Mouse (Mus musculus): ENCODE results near the gene Ppef1. TPM values are rescaled to one million over a fixed set of nuclear protein-coding genes. Genes with fewer than 3 reads are reported as not detected.
A peak's percentile ranks its signal among the peaks of the same experiment; 100 is the strongest.
"Not testable (repeated sequence)": the region's sequence is repeated elsewhere in the genome, so short reads cannot be mapped to it uniquely, and the experiment has no call there.

Ppef1 gene
- 0.13 and 0.17 TPM in 2 replicates for polyA plus RNA-seq (2012; rRNA removed)

DNA sequence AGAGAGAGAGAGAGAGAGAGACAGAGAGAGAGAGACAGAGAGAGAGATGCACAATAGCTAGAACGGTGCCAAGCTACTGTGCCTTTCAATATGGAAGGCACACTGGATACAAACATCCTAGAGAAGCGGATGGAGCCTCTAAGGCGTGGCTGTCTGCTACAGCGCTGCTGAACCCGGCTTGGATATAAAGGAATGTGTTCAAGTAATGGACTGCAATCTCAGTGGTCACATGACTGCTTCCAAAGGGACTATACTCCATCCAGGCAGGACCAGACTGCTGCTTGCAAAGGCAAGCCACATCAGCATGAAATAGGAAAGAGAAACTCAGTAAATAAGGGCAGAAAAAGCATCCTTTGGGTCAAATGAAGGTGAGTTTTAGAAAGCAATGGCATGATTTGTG, at the start of gene Ppef1:
Ppef1 (minus strand) TSS at position 116 of the 400 bp plus-strand sequence.
- Histone ChIP-seq H3K4me3 (replicated peaks; ENCODE audit: insufficient read depth, low read depth, low read length) (no peak within 1 kb of the TSS), H3K27me3 (ENCODE audit: control insufficient read depth, insufficient read depth, low read length) (no peaks in the 10 kb centered on the region), H3K27ac (ENCODE audit: insufficient read depth, low read length) (no peak within 1 kb of the TSS), H3K4me1 (ENCODE audit: control insufficient read depth, insufficient read depth, low read length) (no peaks in the 10 kb centered on the region)
- no peak for TF ChIP-seq CTCF (IDR thresholded peaks at IDR 0.05; ENCODE audit: borderline replicate concordance, insufficient read depth, low read depth, low read length)
- TF ChIP-seq POLR2A (IDR thresholded peaks at IDR 0.05; ENCODE audit: borderline replicate concordance, insufficient read depth, low read length): no peak
- no peak for DNase-seq
- WGBS: 75% methylated on average over 5 of the region's 5 CpGs

- Histone ChIP-seq H3K4me1 (ENCODE audit: control insufficient read depth, insufficient read depth, low read length) (no peaks in the 10 kb centered on the region), H3K27ac (ENCODE audit: insufficient read depth, low read length) (no peak overlapping the region), H3K4me3 (replicated peaks; ENCODE audit: insufficient read depth, low read depth, low read length) (no peak overlapping the region), H3K27me3 (ENCODE audit: control insufficient read depth, insufficient read depth, low read length) (no peaks in the 10 kb centered on the region; the same call in 1 of the 2 replicates)
- DNase-seq: no peak
- TF ChIP-seq CTCF (IDR thresholded peaks at IDR 0.05; ENCODE audit: borderline replicate concordance, insufficient read depth, low read depth, low read length) (no peak), POLR2A (IDR thresholded peaks at IDR 0.05; ENCODE audit: borderline replicate concordance, insufficient read depth, low read length) (no peak)
- WGBS: 81% methylated on average over 5 of the region's 5 CpGs
These were observed 46.7 kb upstream of the Ppef1 start for GRCm38 (mm10) chrX:160782276-160782675.

- WGBS: 56% methylated on average over 1 of the region's 1 CpGs
- H3K27me3 ChIP-seq (ENCODE audit: control insufficient read depth, insufficient read depth, low read length): no peaks in the 10 kb centered on the region
- no peaks in the 10 kb centered on the region for H3K4me1 ChIP-seq (ENCODE audit: control insufficient read depth, insufficient read depth, low read length)
- no peak overlapping the region for H3K27ac ChIP-seq (ENCODE audit: insufficient read depth, low read length)
- H3K4me3 ChIP-seq (replicated peaks; ENCODE audit: insufficient read depth, low read depth, low read length): no peak overlapping the region
- TF ChIP-seq CTCF (IDR thresholded peaks at IDR 0.05; ENCODE audit: borderline replicate concordance, insufficient read depth, low read depth, low read length): no peak
- TF ChIP-seq POLR2A (IDR thresholded peaks at IDR 0.05; ENCODE audit: borderline replicate concordance, insufficient read depth, low read length): no peak
- no peak for DNase-seq
These were observed 37.5 kb upstream of the Ppef1 start for GRCm38 (mm10) chrX:160773033-160773432.

DNA sequence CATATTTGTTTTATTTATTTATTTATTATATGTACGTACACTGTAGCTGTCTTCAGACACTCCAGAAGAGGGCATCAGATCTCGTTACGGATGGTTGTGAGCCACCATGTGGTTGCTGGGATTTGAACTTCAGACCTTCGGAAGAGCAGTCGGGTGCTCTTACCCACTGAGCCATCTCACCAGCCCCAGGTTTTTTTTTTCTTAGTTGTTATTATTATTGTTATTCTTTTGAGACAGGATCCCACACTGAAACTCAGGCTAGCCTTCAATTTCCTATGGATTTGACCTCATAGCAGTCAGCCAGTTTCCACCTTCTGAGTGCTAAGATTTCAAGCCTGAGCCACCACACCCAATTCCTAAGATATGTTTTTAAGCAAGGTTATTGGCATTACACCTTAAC, 34.1 kb upstream of the Ppef1 start:
- not testable (repeated sequence) for H3K27ac ChIP-seq (ENCODE audit: insufficient read depth, low read length); H3K27me3 ChIP-seq (ENCODE audit: control insufficient read depth, insufficient read depth, low read length); H3K4me3 ChIP-seq (replicated peaks; ENCODE audit: insufficient read depth, low read depth, low read length); DNase-seq; H3K4me1 ChIP-seq (ENCODE audit: control insufficient read depth, insufficient read depth, low read length)
- 77% methylated on average over 5 of the region's 5 CpGs for WGBS

GRCm38 (mm10) chrX:160767713-160768112, 32.1 kb upstream of the Ppef1 start, which contains the start of gene Rs1:
Rs1 (plus strand) TSS chrX:160768013.
- Histone ChIP-seq H3K27me3 (ENCODE audit: control insufficient read depth, insufficient read depth, low read length) (no peaks in the 10 kb centered on the region), H3K4me1 (ENCODE audit: control insufficient read depth, insufficient read depth, low read length) (no peaks in the 10 kb centered on the region), H3K4me3 (replicated peaks; ENCODE audit: insufficient read depth, low read depth, low read length) (no peak within 1 kb of the TSS), H3K27ac (ENCODE audit: insufficient read depth, low read length) (no peak within 1 kb of the TSS)
- no peak for DNase-seq
- 92% methylated on average over 2 of the region's 2 CpGs for WGBS
- no peak for TF ChIP-seq POLR2A (IDR thresholded peaks at IDR 0.05; ENCODE audit: borderline replicate concordance, insufficient read depth, low read length)
- no peak for TF ChIP-seq CTCF (IDR thresholded peaks at IDR 0.05; ENCODE audit: borderline replicate concordance, insufficient read depth, low read depth, low read length)

GRCm38 (mm10) chrX:160766233-160766616, 30.7 kb upstream of the Ppef1 start:
- no peak for TF ChIP-seq POLR2A (IDR thresholded peaks at IDR 0.05; ENCODE audit: borderline replicate concordance, insufficient read depth, low read length)
- TF ChIP-seq CTCF (IDR thresholded peaks at IDR 0.05; ENCODE audit: borderline replicate concordance, insufficient read depth, low read depth, low read length): no peak
- no peak overlapping the region for H3K27ac ChIP-seq (ENCODE audit: insufficient read depth, low read length)
- H3K27me3 ChIP-seq (ENCODE audit: control insufficient read depth, insufficient read depth, low read length): no peaks in the 10 kb centered on the region
- H3K4me3 ChIP-seq (replicated peaks; ENCODE audit: insufficient read depth, low read depth, low read length): peak overlapping the region; percentile 88
- WGBS: 6% methylated on average over 15 of the region's 15 CpGs
- no peaks in the 10 kb centered on the region for H3K4me1 ChIP-seq (ENCODE audit: control insufficient read depth, insufficient read depth, low read length)
- DNase-seq: no peak

DNA sequence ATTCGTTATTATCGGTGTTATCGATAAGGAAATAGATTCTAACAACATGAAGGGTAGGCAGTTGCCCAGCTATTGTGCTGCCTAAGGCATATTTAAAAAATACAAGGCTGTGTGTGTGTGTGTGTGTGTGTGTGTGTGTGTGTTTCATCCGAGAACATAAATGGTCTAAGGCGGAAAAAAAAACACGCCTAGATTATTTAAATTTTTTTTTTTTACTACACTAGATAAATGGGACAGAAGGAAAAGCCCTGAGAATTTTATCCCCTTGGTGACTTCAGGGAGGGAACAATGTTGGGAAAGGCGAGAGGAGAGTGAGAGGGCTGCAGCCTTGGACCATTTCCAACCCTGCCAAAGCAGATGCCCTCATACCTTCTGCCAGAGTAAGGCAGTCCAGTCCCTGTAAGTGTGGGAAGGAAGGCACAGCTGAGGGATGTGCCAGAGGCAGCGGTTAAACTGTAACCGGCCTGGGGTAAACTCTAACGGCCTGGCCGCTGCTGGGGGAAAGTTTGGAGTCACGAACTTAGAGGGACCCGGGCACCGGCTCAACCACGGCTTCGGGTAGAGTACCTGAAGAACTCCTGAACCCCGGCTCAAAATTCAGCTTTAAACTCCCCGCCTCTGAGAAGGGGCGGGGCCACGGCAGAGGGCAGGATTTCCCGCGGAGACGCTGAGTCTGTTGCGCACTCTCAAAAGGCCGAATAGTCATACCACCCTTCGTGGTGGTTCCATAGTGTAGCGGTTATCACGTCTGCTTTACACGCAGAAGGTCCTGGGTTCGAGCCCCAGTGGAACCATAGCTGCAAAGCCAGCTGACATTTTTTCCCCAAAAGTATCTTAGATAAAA, 30.0 kb upstream of the Ppef1 start:
- WGBS: 13% methylated on average over 30 of the region's 30 CpGs
- TF ChIP-seq CTCF (IDR thresholded peaks at IDR 0.05; ENCODE audit: borderline replicate concordance, insufficient read depth, low read depth, low read length) (no peak), POLR2A (IDR thresholded peaks at IDR 0.05; ENCODE audit: borderline replicate concordance, insufficient read depth, low read length) (no peak)
- H3K27me3 ChIP-seq (ENCODE audit: control insufficient read depth, insufficient read depth, low read length): no peaks in the 10 kb centered on the region

GRCm38 (mm10) chrX:160750808-160751207, 15.2 kb upstream of the Ppef1 start:
- no peak overlapping the region for H3K4me3 ChIP-seq (replicated peaks; ENCODE audit: insufficient read depth, low read depth, low read length)
- 96% methylated on average over 8 of the region's 8 CpGs for WGBS
- H3K27me3 ChIP-seq (ENCODE audit: control insufficient read depth, insufficient read depth, low read length): no peaks in the 10 kb centered on the region
- TF ChIP-seq POLR2A (IDR thresholded peaks at IDR 0.05; ENCODE audit: borderline replicate concordance, insufficient read depth, low read length): no peak
- H3K4me1 ChIP-seq (ENCODE audit: control insufficient read depth, insufficient read depth, low read length): no peaks in the 10 kb centered on the region
- H3K27ac ChIP-seq (ENCODE audit: insufficient read depth, low read length): no peak overlapping the region
- DNase-seq: no peak

More for the DNA sequence above, 30.0 kb upstream of the Ppef1 start:
- peak overlapping the region; percentile 88 for H3K4me3 ChIP-seq (replicated peaks; ENCODE audit: insufficient read depth, low read depth, low read length)
- peak; percentile 84 to 93 for DNase-seq
- H3K4me1 ChIP-seq (ENCODE audit: control insufficient read depth, insufficient read depth, low read length): no peaks in the 10 kb centered on the region
- H3K27ac ChIP-seq (ENCODE audit: insufficient read depth, low read length): no peak overlapping the region

Data from cerebellum, adult 2 months (tissue).